15 mouse cellular contexts compared by ENCODE assay signal in genomic region chr5:116246642-116247041, GRCm38 (mm10). TPM values are rescaled to one million over a fixed set of nuclear protein-coding genes. Genes with fewer than 3 reads are reported as not detected.
DNase-seq lines count a peak whose midpoint lies in the region.
"Had no signal": no experiment of that assay in that cellular context is flagged by ENCODE, and none has a peak within 500 bp of the region (broad histone marks: within the 10 kb centered on the region; RNA-seq: fewer than 3 reads in every experiment).

No protein-coding gene starts in this region.

- DNase-seq in adrenal gland, adult (ENCODE audit: inconsistent age in 2 of 2, low spot score in 1 of 2), result peak; percentile 15 to 43
- no peak for DNase-seq in adrenal gland, adult 18-20 months (ENCODE audit: low spot score in 2 of 2)
- peak; percentile 30 for DNase-seq in heart, postnatal 4 days
- no peak for DNase-seq in heart, postnatal 25 days (ENCODE audit: low spot score)
- DNase-seq in adrenal gland, postnatal 14 days, result peak; percentile 39
- DNase-seq in kidney, postnatal 36 days, result peak; percentile 58 to 68
- no peak for DNase-seq in embryo, embryonic 10 days (ENCODE audit: low spot score)
- no peak for DNase-seq in ovary, postnatal 10 days (ENCODE audit: low spot score)
- DNase-seq: cerebellum, adult 9-11 months; gastrocnemius, postnatal 36 days; left cerebral cortex, postnatal 4 days; midbrain, embryonic 14.5 days; thymus, postnatal 25 days had no signal

- intact Hi-C loops in heart, postnatal 25 days (cut with DNase I), result no loop called here

RNA-seq across cellular contexts. Expression of gene Ccdc60, which starts 42.1 kb away (rescaled TPM):
- not detected for total RNA-seq in adrenal gland, adult 18-20 months (2021)
- under 1 TPM in 1 of 2 experiments, not detected in 1; 0.12 TPM for total RNA-seq in heart, postnatal 4 days (2021)
- total RNA-seq in heart, postnatal 25 days (2021), result not detected
- total RNA-seq in adrenal gland, postnatal 14 days (2021), result not detected in 2 replicates
- total RNA-seq: gastrocnemius, postnatal 36 days; liver, adult 2 months; megakaryocyte, adult 5-6 weeks had no signal

Comparison
In these comparisons a context has a peak if more than half of its experiments do, and no peak if none do; other contexts are left out.
1. DNase-seq: peak in adrenal gland, adult (2 of 2), heart, postnatal 4 days (single experiment), adrenal gland, postnatal 14 days (single experiment) and kidney, postnatal 36 days (2 of 2); none in adrenal gland, adult 18-20 months (0 of 2), heart, postnatal 25 days (single experiment), embryo, embryonic 10 days (single experiment) and ovary, postnatal 10 days (single experiment).